In genomic region chr14:15064991-15065525, GRCm38 (mm10) we compare ENCODE assay signal across 20 mouse cellular contexts.
A peak's percentile ranks its signal among the peaks of the same experiment; 100 is the strongest.
DNase-seq lines count a peak whose midpoint lies in the region; ATAC-seq and TF ChIP-seq lines count a peak whose summit lies in the region.
"Had no signal": no experiment of that assay in that cellular context is flagged by ENCODE, and none has a peak within 500 bp of the region (broad histone marks: within the 10 kb centered on the region; RNA-seq: fewer than 3 reads in every experiment).

No protein-coding gene starts in this region.

- no peak overlapping the region for H3K4me3 ChIP-seq in kidney, postnatal 0 days (replicated peaks; ENCODE audit: low read depth, low read length)
- no peak overlapping the region for H3K4me3 ChIP-seq in lung, adult 2 months (replicated peaks; ENCODE audit: extremely low read depth, low read depth, low read length)
- no peak overlapping the region for H3K4me3 ChIP-seq in forebrain, postnatal 0 days (ENCODE audit: low read depth, low read length)
- H3K4me3 ChIP-seq in cerebellum, adult 2 months (replicated peaks; ENCODE audit: insufficient read depth, low read depth, low read length), result no peak overlapping the region
- H3K4me3 ChIP-seq: heart, adult 2 months; heart, embryonic 15.5 days; hindbrain, embryonic 15.5 days; layer of hippocampus, adult 2 months; midbrain, embryonic 12.5 days; neural tube, embryonic 13.5 days had no signal

- TF ChIP-seq POLR2A in lung, adult 2 months (IDR thresholded peaks at IDR 0.05; ENCODE audit: borderline replicate concordance, extremely low read depth, low read depth, low read length), result no peak
- no peak for TF ChIP-seq POLR2A in cerebellum, adult 2 months (IDR thresholded peaks at IDR 0.05; ENCODE audit: borderline replicate concordance, insufficient read depth, low read length)

- ATAC-seq in kidney, postnatal 0 days (replicated peaks; ENCODE audit: low FRiP score, low read depth), result no peak
- ATAC-seq in forebrain, postnatal 0 days, result peak; percentile 57; the same call in 1 of the 2 replicates
- ATAC-seq: intestine, embryonic 16.5 days had no signal

- H3K4me1 ChIP-seq in kidney, postnatal 0 days (replicated peaks; ENCODE audit: insufficient read depth, low read length), result no peaks in the 10 kb centered on the region
- peaks cover 4% of the 10 kb centered on the region; the same call in 1 of the 2 replicates for H3K4me1 ChIP-seq in lung, adult 2 months (ENCODE audit: control insufficient read depth, insufficient read depth, low read length)
- no peaks in the 10 kb centered on the region for H3K4me1 ChIP-seq in forebrain, postnatal 0 days (ENCODE audit: insufficient read depth)
- H3K4me1 ChIP-seq in cerebellum, adult 2 months (ENCODE audit: control insufficient read depth, insufficient read depth, low read length), result no peaks in the 10 kb centered on the region
- H3K4me1 ChIP-seq: heart, embryonic 15.5 days; hindbrain, embryonic 15.5 days; midbrain, embryonic 12.5 days had no signal

- no peaks in the 10 kb centered on the region for H3K27me3 ChIP-seq in kidney, postnatal 0 days (ENCODE audit: insufficient read depth, low read length)
- H3K27me3 ChIP-seq in forebrain, postnatal 0 days (ENCODE audit: insufficient read depth, low read length), result no peaks in the 10 kb centered on the region
- H3K27me3 ChIP-seq in cerebellum, adult 2 months (ENCODE audit: control insufficient read depth, insufficient read depth, low read length), result no peaks in the 10 kb centered on the region
- H3K27me3 ChIP-seq: heart, embryonic 15.5 days; hindbrain, embryonic 15.5 days; midbrain, embryonic 12.5 days; neural tube, embryonic 13.5 days had no signal

- no peak overlapping the region for H3K27ac ChIP-seq in kidney, postnatal 0 days
- no peak overlapping the region for H3K27ac ChIP-seq in forebrain, postnatal 0 days (ENCODE audit: low read depth, low read length)
- H3K27ac ChIP-seq in cerebellum, adult 2 months (ENCODE audit: insufficient read depth, low read length), result no peak overlapping the region
- H3K27ac ChIP-seq: heart, adult 2 months; heart, embryonic 15.5 days; hindbrain, embryonic 15.5 days; layer of hippocampus, adult 2 months; liver, embryonic 14.5 days; midbrain, embryonic 12.5 days; neural tube, embryonic 13.5 days had no signal

- H3K9me3 ChIP-seq in kidney, postnatal 0 days (replicated peaks; ENCODE audit: low read length), result no peaks in the 10 kb centered on the region
- H3K9me3 ChIP-seq in forebrain, postnatal 0 days (ENCODE audit: low read length), result no peaks in the 10 kb centered on the region
- H3K9me3 ChIP-seq: heart, embryonic 15.5 days; hindbrain, embryonic 15.5 days; midbrain, embryonic 12.5 days; neural tube, embryonic 13.5 days had no signal

- H3K9ac ChIP-seq in kidney, postnatal 0 days (ENCODE audit: low read depth, low read length), result no peak overlapping the region
- no peak overlapping the region for H3K9ac ChIP-seq in forebrain, postnatal 0 days
- H3K9ac ChIP-seq: heart, embryonic 15.5 days; hindbrain, embryonic 15.5 days; liver, embryonic 14.5 days; midbrain, embryonic 12.5 days; neural tube, embryonic 13.5 days had no signal

- no peak for TF ChIP-seq CTCF in kidney, postnatal 0 days (IDR thresholded peaks at IDR 0.05; ENCODE audit: low read depth)
- TF ChIP-seq CTCF in lung, adult 2 months (IDR thresholded peaks at IDR 0.05; ENCODE audit: insufficient read depth, low read length), result no peak
- no peak for TF ChIP-seq CTCF in forebrain, postnatal 0 days (IDR thresholded peaks at IDR 0.05; ENCODE audit: low read depth)
- no peak for TF ChIP-seq CTCF in cerebellum, adult 2 months (IDR thresholded peaks at IDR 0.05; ENCODE audit: borderline replicate concordance, insufficient read depth, low read depth, low read length)

- DNase-seq in kidney, postnatal 0 days (ENCODE audit: low spot score), result peak; percentile 8
- no peak for DNase-seq in kidney, postnatal 36 days
- DNase-seq in lung, postnatal 10 days, result peak; percentile 28
- DNase-seq in lung, adult 2 months, result no peak
- DNase-seq in forebrain, postnatal 0 days, result peak; percentile 35
- no peak for DNase-seq in ovary, postnatal 14 days (ENCODE audit: low spot score)
- DNase-seq in cerebellum, adult 2 months, result no peak
- DNase-seq: adrenal gland, adult 8-10 months; cerebellum, postnatal 10 days; gastrocnemius, postnatal 14 days; heart, adult 2 months; heart, postnatal 4 days; thymus, postnatal 25 days had no signal

- H3K36me3 ChIP-seq in kidney, postnatal 0 days (ENCODE audit: insufficient read depth, low read length), result no peaks in the 10 kb centered on the region
- H3K36me3 ChIP-seq in forebrain, postnatal 0 days (ENCODE audit: insufficient read depth), result no peaks in the 10 kb centered on the region
- H3K36me3 ChIP-seq: heart, embryonic 15.5 days; hindbrain, embryonic 15.5 days; midbrain, embryonic 12.5 days; neural tube, embryonic 13.5 days had no signal

- no peak overlapping the region for H3K4me2 ChIP-seq in kidney, postnatal 0 days (ENCODE audit: low read length)
- H3K4me2 ChIP-seq in forebrain, postnatal 0 days (ENCODE audit: low read depth), result no peak overlapping the region
- H3K4me2 ChIP-seq: heart, embryonic 15.5 days; hindbrain, embryonic 15.5 days; midbrain, embryonic 12.5 days; neural tube, embryonic 13.5 days had no signal

- 63% methylated on average over 5 of the region's 5 CpGs for WGBS in kidney, postnatal 0 days
- WGBS in lung, adult 2 months, result 49% methylated on average over 5 of the region's 5 CpGs
- WGBS in forebrain, postnatal 0 days, result 44% methylated on average over 5 of the region's 5 CpGs
- WGBS in cerebellum, adult 2 months, result 47% methylated on average over 5 of the region's 5 CpGs

Comparison
In these comparisons a context has a peak if more than half of its experiments do, and no peak if none do; other contexts are left out.
1. DNase-seq: peak in kidney, postnatal 0 days (single experiment), lung, postnatal 10 days (single experiment) and forebrain, postnatal 0 days (single experiment); none in kidney, postnatal 36 days (0 of 2), lung, adult 2 months (single experiment), ovary, postnatal 14 days (single experiment) and cerebellum, adult 2 months (0 of 2).